Mouse (Mus musculus) cerebellum, adult (tissue): ENCODE results near the gene Ormdl3.
A peak's percentile ranks its signal among the peaks of the same experiment; 100 is the strongest.

Experiments used
- ATAC-seq: cut with Nextera tagmentation; 2 replicates; pipeline ENCODE4 v1.9.2; 2017; ENCODE audit warnings: mild to moderate bottlenecking, moderate library complexity, mixed read lengths; ENCODE audit not compliant: insufficient number of reproducible peaks, low FRiP score, low TSS enrichment

Gene Ormdl3

DNA sequence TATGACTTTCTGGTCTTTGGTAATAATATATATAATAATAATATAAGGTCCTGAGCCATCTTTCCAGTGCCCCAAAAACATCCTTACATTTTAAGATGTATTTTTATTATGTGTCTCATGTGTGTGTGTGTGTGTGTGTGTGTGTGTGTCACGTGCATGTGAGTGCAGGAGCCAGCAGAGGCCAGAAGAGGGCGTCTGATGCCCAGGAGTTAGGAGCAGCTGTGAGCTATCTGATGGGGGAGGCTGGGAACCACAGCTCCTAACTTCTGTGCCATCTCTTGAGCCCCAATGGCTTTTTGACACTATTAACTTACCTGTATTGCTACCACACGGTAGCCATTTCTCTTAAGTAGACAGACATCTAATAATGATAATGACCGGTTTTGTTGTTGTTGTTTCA is 33.2 kb downstream of the Ormdl3 start:
- ATAC-seq = no peak

- ATAC-seq = peak; percentile 94
Measured at GRCm38 (mm10) chr11:98550975-98551828, 36.0 kb downstream of the Ormdl3 start, which contains the start of gene Zpbp2. Zpbp2 (plus strand) TSS chr11:98551097.

DNA sequence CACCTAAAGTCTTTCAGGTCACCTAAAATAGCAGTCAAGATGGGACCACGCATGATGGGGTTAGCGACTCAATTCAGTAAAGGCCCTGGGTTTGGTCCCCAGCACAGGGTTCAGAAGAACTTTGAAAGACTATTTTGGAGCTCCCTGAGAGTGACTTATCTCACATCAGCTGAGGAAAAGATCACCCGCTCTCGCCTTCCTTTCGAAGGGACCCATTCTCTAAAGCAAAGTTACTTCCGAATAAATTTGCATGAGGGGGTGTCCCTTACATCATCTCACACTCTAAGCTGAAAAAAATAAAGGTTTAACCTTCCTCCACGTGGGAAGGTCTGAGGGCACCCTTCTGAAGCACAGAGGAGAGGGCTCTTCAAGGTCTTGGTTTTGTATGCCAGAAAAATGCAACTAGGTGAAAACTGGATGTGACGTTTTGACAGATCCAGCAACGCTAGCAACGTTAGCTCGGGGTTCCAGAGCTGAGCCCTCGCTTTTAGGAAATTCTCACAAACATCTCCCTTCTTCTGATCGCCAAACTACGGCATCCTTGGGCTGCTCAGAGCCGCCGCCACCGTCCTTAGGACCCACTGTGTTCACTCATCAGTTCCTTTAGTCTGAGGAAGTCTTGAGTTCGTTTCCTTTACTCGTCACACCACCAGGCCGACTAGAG is 36.7 kb downstream of the Ormdl3 start:
- no peak for ATAC-seq

- ATAC-seq = no peak
Measured at GRCm38 (mm10) chr11:98549363-98549762, 37.8 kb downstream of the Ormdl3 start.

DNA sequence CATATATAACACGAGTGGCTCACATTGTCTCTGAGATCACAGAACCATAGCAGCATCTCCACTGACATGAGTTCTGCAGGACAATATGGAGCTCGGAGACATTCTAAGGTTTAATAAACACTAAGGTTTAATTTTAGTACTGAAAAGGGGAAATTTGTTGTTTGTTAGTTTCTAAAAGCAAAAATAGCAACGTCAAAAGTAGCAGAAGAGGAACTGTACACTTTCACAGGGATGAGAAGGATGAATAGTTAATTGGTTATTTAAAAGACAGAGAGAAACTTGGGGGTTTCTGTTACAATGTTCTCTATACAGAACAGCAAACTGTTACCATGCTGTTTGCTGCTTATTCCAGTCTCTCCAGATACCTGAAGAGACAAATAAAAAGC is 39.9 kb downstream of the Ormdl3 start:
- no peak for ATAC-seq

- no peak for ATAC-seq
Measured at GRCm38 (mm10) chr11:98546529-98547307, 40.5 kb downstream of the Ormdl3 start.

GRCm38 (mm10) chr11:98545711-98546231 is 41.4 kb downstream of the Ormdl3 start, which contains the start of gene Ikzf3:
Ikzf3 (minus strand) TSS chr11:98546031.
- ATAC-seq = no peak

DNA sequence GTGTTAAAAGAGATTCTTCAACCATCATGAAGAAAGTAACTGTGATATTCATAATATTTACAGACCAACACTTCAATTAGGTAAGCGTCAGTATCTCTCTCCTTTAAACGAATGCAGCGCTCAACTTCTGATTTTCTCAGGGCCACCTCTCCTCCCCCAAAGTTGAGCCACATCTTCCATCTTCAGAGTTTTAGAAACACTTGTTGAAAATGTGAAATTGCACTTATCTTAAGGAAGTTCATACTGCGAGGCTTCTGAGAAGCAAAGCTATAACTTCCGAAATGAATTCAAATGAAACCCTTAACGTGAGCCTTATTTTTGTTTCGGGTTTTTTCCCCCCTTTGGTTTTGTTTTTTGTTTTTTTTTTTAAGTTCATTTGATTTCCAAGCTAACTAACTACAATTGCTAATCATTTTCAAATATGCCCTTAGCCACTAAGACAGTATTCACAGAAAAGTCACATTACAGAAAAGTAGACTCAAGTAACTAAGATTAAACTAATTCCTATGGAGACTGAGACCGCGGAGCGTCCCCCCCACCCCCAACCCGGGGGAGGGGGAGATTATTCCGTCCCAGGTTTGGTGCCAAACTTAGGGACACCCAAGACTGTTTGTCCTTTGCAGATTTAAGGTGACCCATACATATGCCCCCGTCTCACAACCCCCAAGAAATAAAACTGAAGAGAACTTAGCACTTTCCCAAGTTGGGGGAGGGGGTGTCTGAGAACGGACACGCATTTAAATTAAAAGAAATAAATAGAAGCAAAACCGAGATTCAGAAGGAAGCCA is 42.1 kb downstream of the Ormdl3 start:
- no peak for ATAC-seq

- no peak for ATAC-seq
Measured at GRCm38 (mm10) chr11:98543414-98543813, 43.8 kb downstream of the Ormdl3 start.

DNA sequence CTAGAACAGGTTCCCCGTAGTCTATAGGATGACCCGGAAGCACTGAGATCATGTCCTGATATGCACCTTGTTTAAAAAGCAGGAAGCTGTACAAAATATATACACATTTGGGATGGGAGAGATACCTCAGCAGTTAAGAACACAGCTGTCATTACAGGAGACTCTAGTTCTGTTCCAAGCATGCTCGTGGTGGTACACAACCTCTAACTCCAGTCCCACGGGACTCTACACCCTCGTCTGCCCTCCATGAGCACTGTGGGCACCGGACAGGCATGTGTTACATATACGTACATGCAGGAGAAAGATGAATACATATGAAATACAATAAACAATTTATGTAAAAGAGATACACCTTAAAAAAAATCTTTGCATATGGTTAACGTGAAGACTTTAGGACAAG is 44.6 kb downstream of the Ormdl3 start:
- no peak for ATAC-seq

DNA sequence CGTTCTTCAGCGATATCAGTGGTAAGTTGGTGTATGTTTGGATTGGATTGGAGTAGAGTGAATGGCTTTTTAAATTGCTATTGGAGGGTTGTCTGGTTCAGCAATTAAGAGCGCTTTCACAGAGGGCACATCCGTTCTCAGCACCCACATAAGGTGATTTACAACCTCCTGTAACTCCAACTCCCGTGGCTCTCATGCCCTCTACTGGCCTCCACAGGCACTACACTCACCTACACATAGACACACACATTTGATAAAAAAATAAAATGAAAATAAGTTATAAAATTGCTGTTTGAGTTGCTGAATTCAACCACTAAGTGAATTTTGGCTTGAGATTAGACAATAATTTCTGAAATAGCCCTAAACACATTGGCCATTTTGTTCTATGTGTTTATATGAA is 46.8 kb downstream of the Ormdl3 start:
- no peak for ATAC-seq

DNA sequence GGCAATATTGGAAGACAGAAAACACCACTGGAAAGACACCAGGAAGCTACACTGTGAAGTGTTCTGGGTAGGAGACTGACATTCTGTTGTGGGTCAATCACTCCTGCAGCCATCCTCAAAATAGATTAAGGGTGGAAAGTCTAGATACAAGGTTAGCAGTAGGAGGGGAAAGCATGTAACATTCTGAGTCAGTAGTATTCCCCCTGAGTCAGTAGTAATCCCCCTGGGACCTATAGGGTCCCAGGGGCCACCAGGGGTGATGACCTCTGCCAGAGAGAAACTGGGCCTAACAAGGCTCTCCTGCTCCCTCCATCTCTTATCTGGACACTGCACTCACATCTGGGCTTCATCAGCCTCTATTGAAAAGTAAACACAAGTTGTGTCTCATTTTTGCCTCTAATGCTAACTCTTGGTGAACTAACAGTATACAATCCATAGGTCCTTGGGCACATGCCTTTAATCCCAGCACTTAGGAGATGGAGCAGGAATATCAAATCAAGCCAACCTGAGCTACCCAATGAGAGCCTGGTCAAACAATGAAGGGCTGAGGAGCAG is 49.6 kb downstream of the Ormdl3 start:
- no peak for ATAC-seq
